Mouse (Mus musculus): ENCODE data around the gene Ppp2r2c.

DNA sequence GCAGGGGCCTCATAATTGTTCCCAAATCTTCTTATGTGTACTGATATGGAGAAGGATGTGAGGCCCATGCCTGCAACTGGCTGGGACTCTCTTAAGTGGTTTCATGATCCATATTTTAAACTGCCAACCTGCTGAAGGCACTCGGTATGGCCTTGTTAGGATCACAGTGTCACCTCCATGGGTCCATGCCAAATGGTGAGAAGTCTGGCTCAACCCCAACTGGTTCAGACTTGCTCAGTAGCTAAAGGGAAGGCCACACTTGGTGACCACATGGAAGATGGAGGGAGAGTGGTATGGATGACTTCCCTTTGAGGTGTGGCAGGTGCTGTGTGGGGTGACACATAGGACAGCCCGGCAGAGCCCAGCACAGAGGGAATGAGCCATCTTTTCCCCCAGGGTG is 9.3 kb downstream of the Ppp2r2c start:
- TF ChIP-seq CTCF (IDR thresholded peaks at IDR 0.05; ENCODE audit: control insufficient read depth, insufficient read depth, low read length) (no peak), POLR2A (IDR thresholded peaks at IDR 0.05; ENCODE audit: borderline replicate concordance, control insufficient read depth, low read depth, low read length) (no peak)
